Mouse (Mus musculus) limb, embryonic 15.5 days (tissue): ENCODE data around the gene Fam131b. TPM values are rescaled to one million over a fixed set of nuclear protein-coding genes. Genes with fewer than 3 reads are reported as not detected.

Experiments used
- ATAC-seq: fragments of 200-750 bp; cut with Nextera tagmentation; 2 replicates; pipeline ENCODE4 v1.8.0; 2017; ENCODE audit warnings: low read depth, moderate TSS enrichment; ENCODE audit not compliant: insufficient number of reproducible peaks, low FRiP score, low TSS enrichment
- H3K27ac ChIP-seq: fragments of 300-500 bp; sonication (generic); 2 replicates; pipeline ENCODE4 v1.5.1; 2015; ENCODE audit warnings: moderate library complexity, mild to moderate bottlenecking, inconsistent platforms
- H3K27me3 ChIP-seq: fragments of 300-500 bp; sonication (generic); 2 replicates; pipeline ENCODE4 v1.6.1; 2015; ENCODE audit warnings: inconsistent platforms
- H3K36me3 ChIP-seq: fragments of 300-500 bp; sonication (generic); 2 replicates; pipeline ENCODE4 v1.6.1; 2015; ENCODE audit warnings: inconsistent platforms
- H3K4me1 ChIP-seq: fragments of 300-500 bp; sonication (generic); 2 replicates; pipeline ENCODE4 v1.6.1; 2015; ENCODE audit warnings: inconsistent platforms
- H3K4me2 ChIP-seq: fragments of 300-500 bp; sonication (generic); 2 replicates; pipeline ENCODE4 v1.6.1; 2015; ENCODE audit warnings: mild to moderate bottlenecking, inconsistent platforms
- H3K4me3 ChIP-seq: fragments of 300-500 bp; sonication (generic); 2 replicates; pipeline ENCODE4 v1.5.1; 2015; ENCODE audit warnings: mild to moderate bottlenecking, inconsistent platforms
- H3K9ac ChIP-seq: fragments of 300-500 bp; sonication (generic); 2 replicates; pipeline ENCODE4 v1.6.1; 2015; ENCODE audit warnings: inconsistent platforms
- H3K9me3 ChIP-seq: fragments of 300-500 bp; sonication (generic); 2 replicates; pipeline ENCODE4 v1.6.1; 2016; ENCODE audit warnings: inconsistent platforms
- WGBS: fragments of 180-500 bp; shearing (Covaris S2); methylation state at CpG from one replicate; pipeline ENCODE4 v1.1.7; 2015; 5-methylcytosine and 5-hydroxymethylcytosine counted together
- polyA plus RNA-seq: library from polyadenylated mRNA; unstranded; fragments of >200 nt; fragmentation: Nextera tagmentation; extraction: Ambion mirVana; gene quantifications from 2 replicates; pipeline ENCODE4 v1.2.1, GENCODE M21; 2015

Gene Fam131b
- polyA plus RNA-seq, 1 experiment from 2014 or later = 0.19 TPM

DNA sequence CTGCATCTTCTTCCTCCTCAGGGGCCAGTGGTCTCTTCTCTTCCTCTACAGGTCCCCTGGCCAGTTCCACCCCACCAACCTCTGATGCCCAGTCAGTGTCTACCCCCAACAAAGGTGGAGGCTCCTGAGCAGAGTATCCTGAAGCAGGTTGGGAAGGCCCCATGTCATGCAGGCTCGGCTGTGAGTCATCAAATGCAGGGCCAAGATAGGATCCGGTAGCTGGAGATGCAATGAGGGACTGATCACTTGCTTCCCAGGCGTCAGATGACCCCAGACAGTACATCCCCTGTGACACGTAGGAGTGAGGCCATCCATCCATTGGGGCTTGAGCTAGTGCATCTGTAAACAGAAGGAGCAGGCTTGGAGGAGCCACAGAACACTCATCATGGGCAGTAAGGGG lies 6.2 kb downstream of the Fam131b start:
- Histone ChIP-seq H3K36me3 (no peaks in the 10 kb centered on the region), H3K9me3 (no peaks in the 10 kb centered on the region), H3K27ac (no peak overlapping the region), H3K4me2 (no peak overlapping the region), H3K4me1 (peaks cover 4% of the 10 kb centered on the region; the same call in 1 of the 2 replicates), H3K27me3 (peaks cover 20% of the 10 kb centered on the region), H3K9ac (no peak overlapping the region), H3K4me3 (no peak overlapping the region)
- WGBS = 79% methylated on average over 4 of the region's 4 CpGs
- no peak for ATAC-seq

DNA sequence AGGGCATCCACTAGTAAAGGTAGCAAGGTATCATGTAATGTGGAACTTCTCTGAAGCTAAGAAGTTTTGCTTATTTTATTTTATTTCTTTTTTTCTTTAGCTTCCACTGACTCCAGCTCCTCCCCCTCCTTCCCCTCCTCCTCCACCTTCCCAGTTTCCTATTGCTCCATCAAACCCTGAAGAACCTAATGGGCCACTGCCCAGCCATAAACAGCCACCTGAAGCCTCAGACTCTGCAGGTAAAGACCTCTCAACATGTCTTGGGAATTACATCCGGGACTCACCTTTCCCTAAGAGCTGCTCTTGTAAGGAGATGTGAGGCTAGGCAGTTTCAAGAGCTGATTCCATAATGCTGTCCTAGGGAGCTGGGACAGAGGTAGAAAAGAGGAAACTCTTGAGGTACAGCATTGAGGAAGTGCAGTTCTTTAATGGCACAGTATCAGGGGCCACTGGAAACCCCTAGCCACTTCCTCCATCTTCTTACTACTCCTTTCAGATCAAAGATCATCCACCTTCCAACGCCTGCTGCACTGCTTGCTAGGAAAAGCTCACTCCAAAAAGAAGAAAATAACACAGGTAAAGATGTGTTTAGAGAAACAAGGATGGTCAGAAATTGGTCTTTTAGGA lies 13.9 kb downstream of the Fam131b start:
- H3K9ac ChIP-seq = no peak overlapping the region
- no peaks in the 10 kb centered on the region for H3K36me3 ChIP-seq
- H3K27me3 ChIP-seq = no peaks in the 10 kb centered on the region
- H3K27ac ChIP-seq = no peak overlapping the region
- H3K4me1 ChIP-seq = no peaks in the 10 kb centered on the region
- no peak overlapping the region for H3K4me3 ChIP-seq
- H3K4me2 ChIP-seq = no peak overlapping the region
- no peak for ATAC-seq
- 79% methylated on average over 2 of the region's 2 CpGs for WGBS
- H3K9me3 ChIP-seq = no peaks in the 10 kb centered on the region

DNA sequence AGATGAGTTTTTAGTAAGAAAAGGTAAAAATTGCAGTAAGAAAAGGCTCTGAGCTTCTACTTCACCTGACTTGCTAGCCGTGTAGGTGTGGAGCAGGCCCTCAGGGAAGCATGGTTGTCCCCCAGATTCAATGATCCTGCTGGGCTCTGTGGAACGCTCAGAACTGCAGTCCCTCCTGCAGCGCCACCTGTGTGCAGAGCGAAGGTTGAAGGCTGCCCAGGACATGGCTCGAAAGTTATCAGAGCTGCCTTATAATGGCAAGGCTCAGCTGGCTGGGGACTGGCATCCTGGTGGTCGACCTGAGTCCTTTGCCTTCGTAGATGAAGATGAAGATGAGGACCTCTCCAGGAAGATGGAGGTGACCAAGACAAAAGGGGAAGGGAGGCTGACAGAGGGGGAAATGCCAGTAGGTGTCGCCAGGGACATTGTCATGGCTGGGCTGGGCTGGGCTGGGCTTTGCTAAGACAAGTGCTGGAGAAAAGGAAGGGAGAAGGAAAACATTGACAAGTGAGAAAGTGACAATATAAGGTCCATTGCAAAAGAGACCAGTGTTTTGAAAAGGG lies 14.5 kb downstream of the Fam131b start:
- 47% methylated on average over 8 of the region's 8 CpGs for WGBS
- H3K4me2 ChIP-seq = no peak overlapping the region
- no peaks in the 10 kb centered on the region for H3K36me3 ChIP-seq

DNA sequence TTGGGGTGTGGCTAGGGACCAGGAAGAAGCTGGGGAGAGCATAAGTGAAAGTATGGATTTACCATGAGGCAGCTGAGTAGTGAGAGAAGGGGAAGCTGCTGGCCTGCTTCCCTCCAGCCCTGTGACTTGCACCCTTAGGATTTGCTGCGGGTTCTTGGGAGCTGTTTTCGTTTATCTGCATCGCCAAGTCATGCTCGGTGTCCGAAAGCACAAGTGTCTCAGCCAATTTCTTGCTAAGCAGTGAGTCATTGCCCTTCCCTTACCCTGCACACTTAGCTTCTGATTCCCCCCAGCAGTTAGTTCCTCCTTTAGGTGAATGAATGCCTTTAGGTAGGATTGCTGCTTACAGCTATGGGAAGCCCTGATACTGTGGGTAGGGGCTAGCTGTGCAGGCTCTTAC lies 25.1 kb downstream of the Fam131b start:
- no peak overlapping the region for H3K4me3 ChIP-seq
- no peaks in the 10 kb centered on the region for H3K4me1 ChIP-seq

More for the DNA sequence above, 14.5 kb downstream of the Fam131b start:
- no peak overlapping the region for H3K9ac ChIP-seq
- no peaks in the 10 kb centered on the region for H3K27me3 ChIP-seq
- no peak overlapping the region for H3K27ac ChIP-seq
- no peaks in the 10 kb centered on the region for H3K9me3 ChIP-seq
- no peak overlapping the region for H3K4me3 ChIP-seq
- no peak for ATAC-seq
- no peaks in the 10 kb centered on the region for H3K4me1 ChIP-seq

DNA sequence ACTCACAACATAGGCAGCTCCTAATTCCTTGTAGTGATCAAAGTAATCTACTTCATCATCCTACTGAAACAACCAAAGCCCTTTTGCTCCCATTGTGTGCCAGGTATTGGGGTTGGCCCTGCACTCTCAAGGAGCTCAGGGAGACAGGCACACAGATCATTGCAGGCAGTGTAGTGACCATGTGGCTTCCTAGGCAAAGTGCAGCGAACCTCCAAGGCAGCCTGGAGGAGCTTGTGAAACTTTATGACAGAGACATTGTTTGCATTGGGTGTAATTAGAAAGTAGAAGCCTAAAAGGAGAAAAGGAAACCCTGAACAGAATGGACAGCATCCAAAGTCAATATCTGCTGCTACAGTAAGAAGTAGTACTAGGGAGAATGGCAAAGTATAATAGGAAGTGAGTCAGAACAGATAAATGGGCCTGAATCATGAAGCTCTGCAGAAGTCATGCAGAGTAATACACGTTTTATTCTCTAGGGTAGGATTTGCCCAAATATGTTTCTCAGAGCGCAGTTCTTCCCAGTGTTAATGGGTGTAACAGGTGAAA lies 28.8 kb downstream of the Fam131b start:
- WGBS = 56% methylated on average over 3 of the region's 3 CpGs
- Histone ChIP-seq H3K36me3 (no peaks in the 10 kb centered on the region), H3K4me2 (no peak overlapping the region)

More for the DNA sequence above, 25.1 kb downstream of the Fam131b start:
- 80% methylated on average over 5 of the region's 5 CpGs for WGBS
- H3K36me3 ChIP-seq = no peaks in the 10 kb centered on the region
- no peaks in the 10 kb centered on the region for H3K9me3 ChIP-seq
- no peak overlapping the region for H3K4me2 ChIP-seq
- H3K27ac ChIP-seq = no peak overlapping the region
- H3K9ac ChIP-seq = no peak overlapping the region
- no peak for ATAC-seq
- no peaks in the 10 kb centered on the region for H3K27me3 ChIP-seq

DNA sequence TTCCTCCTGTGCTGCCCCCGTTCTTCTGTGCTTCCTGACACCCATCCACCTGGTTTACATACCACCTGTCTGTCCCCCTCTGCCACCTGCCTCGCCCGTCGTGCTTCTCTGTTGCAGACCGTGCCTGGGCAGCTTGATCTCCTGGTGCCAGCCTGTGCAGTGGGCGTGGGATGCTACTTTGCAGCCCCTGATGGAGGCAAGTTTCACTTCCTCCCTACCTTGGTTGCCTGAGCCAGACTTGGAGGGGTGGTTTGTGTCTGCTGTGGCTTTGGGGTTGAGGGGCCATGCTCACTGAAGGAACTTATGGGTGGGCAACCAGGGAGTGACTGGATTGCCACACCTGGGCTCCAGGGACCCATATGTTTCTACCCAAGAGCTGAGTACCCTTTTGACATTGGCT lies 31.1 kb downstream of the Fam131b start:
- H3K36me3 ChIP-seq = no peaks in the 10 kb centered on the region
- no peaks in the 10 kb centered on the region for H3K4me1 ChIP-seq
- H3K27ac ChIP-seq = no peak overlapping the region
- H3K4me3 ChIP-seq = no peak overlapping the region
- H3K27me3 ChIP-seq = no peaks in the 10 kb centered on the region
- 85% methylated on average over 6 of the region's 6 CpGs for WGBS
- H3K4me2 ChIP-seq = no peak overlapping the region
- H3K9me3 ChIP-seq = no peaks in the 10 kb centered on the region
- H3K9ac ChIP-seq = no peak overlapping the region
- ATAC-seq = no peak

More for the DNA sequence above, 28.8 kb downstream of the Fam131b start:
- Histone ChIP-seq H3K9me3 (no peaks in the 10 kb centered on the region), H3K27me3 (no peaks in the 10 kb centered on the region), H3K27ac (no peak overlapping the region), H3K4me3 (no peak overlapping the region), H3K4me1 (no peaks in the 10 kb centered on the region), H3K9ac (no peak overlapping the region)
- ATAC-seq = no peak

DNA sequence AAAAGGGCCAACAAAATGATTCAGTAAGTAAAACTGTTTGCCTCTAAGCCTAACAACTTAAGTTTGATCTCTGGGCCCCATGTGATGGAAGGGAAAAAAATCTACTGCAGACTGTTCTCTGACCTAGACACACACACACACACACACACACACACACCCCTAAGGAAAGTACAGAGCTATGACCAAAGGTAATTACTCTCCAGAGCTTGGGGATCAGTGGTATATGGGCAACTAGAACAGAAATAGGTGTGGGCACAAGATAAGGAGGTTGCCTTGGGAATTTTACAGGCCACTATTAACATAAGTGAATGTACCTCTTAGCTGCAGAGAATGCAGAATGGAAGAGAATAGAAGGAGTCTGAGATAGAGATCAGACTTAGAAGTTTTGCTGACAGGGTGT lies 36.9 kb downstream of the Fam131b start:
- H3K9me3 ChIP-seq = no peaks in the 10 kb centered on the region
- H3K27ac ChIP-seq = no peak overlapping the region
- no peak for ATAC-seq
- no peaks in the 10 kb centered on the region for H3K27me3 ChIP-seq
- H3K36me3 ChIP-seq = peaks cover 11% of the 10 kb centered on the region
- no peaks in the 10 kb centered on the region for H3K4me1 ChIP-seq
- H3K4me3 ChIP-seq = no peak overlapping the region
- no peak overlapping the region for H3K4me2 ChIP-seq
- no peak overlapping the region for H3K9ac ChIP-seq

DNA sequence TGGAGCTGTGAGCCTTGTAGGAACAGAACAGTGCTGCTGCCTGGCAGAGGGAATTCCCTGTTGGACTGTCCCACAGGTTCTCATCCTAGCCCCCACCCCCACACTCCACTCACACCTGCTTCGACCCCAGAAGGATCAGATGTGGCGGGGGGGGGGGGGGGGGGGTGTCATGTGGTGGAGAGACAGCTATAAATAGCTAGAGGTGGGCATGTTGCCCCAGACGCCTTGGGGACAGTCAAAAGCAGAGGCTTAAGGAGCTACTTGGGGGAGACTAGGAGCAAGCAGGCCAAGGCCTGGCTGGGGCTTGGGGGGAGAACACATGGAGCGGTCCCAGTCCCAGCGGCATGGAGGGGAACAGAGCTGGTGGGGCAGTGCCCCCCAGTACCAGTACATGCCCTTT lies 38.0 kb downstream of the Fam131b start, which contains the start of gene Clcn1:
Gene Clcn1, plus strand, starts transcription at position 238 of the 400 bp plus-strand sequence.
- no peak within 1 kb of the TSS for H3K4me2 ChIP-seq
- peak; percentile 49; the same call in 1 of the 2 replicates for ATAC-seq
- no peaks in the 10 kb centered on the region for H3K9me3 ChIP-seq
- H3K27me3 ChIP-seq = no peaks in the 10 kb centered on the region
- 57% methylated on average over 5 of the region's 5 CpGs for WGBS
- no peak within 1 kb of the TSS for H3K27ac ChIP-seq
- no peaks in the 10 kb centered on the region for H3K4me1 ChIP-seq
- peaks cover 22% of the 10 kb centered on the region for H3K36me3 ChIP-seq
- H3K4me3 ChIP-seq = no peak within 1 kb of the TSS
- no peak within 1 kb of the TSS for H3K9ac ChIP-seq

DNA sequence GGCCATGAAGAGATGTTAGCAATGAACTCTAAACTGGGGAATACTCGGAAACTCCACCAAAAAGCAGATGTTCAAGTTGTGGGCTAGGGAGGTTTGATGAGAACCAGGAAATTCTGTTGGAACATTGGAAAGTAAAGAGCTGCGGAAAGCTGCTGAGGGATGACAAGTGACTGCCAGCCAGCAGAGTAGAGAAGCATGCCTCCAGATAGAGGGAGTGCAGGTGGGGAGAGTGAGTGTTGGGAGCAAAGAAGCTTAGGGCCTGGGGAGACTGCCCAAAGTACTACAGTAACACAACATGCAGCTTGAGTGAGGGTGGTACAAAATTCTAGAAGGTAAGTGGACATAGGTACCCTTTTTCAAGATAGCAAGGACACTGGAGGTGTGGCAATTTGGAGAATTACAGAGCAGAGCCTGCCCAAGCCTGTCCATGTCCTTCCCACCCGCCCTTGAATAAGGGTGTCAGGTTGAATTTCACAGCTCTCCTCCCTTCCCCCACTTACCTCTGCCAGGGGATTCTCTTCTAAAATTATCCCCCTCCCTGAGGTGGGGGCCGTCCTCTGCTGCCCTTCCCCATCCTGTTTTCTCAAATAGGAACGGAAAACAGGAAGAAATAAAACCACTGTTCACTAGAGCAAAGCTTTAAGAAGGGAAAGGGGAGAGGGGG lies 41.4 kb downstream of the Fam131b start:
- ATAC-seq = no peak
- H3K9me3 ChIP-seq = no peaks in the 10 kb centered on the region
- H3K27ac ChIP-seq = no peak overlapping the region
- no peak overlapping the region for H3K4me2 ChIP-seq
- no peak overlapping the region for H3K4me3 ChIP-seq
- H3K36me3 ChIP-seq = peaks cover 53% of the 10 kb centered on the region
- H3K9ac ChIP-seq = no peak overlapping the region
- WGBS = 63% methylated on average over 5 of the region's 5 CpGs
- no peaks in the 10 kb centered on the region for H3K27me3 ChIP-seq
- no peaks in the 10 kb centered on the region for H3K4me1 ChIP-seq

DNA sequence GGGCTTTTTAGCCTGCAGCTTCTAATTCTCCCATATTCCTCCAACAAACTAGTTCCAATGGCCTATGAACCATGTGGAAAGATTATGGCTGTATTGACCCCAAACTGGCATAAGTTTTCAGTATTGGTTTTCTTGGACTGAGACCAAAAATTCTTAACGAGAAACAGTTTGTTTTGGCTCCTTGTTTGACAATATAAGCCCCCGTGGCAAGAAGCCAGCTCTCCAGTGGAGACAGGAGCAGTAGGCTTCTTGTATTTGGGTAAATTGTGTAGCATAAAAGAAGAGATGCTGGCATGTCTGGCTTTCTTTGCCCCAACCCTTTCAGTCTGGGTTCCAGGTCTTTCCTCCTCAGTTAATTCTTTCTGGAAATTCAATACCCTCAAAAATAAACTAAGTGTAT lies 48.3 kb downstream of the Fam131b start:
- H3K4me2 ChIP-seq = no peak overlapping the region
- no peaks in the 10 kb centered on the region for H3K9me3 ChIP-seq
- 31% methylated on average over 2 of the region's 2 CpGs for WGBS
- H3K9ac ChIP-seq = no peak overlapping the region
- no peaks in the 10 kb centered on the region for H3K4me1 ChIP-seq
- no peak overlapping the region for H3K4me3 ChIP-seq
- H3K27me3 ChIP-seq = no peaks in the 10 kb centered on the region
- peaks cover 83% of the 10 kb centered on the region for H3K36me3 ChIP-seq
- H3K27ac ChIP-seq = no peak overlapping the region
- ATAC-seq = no peak

DNA sequence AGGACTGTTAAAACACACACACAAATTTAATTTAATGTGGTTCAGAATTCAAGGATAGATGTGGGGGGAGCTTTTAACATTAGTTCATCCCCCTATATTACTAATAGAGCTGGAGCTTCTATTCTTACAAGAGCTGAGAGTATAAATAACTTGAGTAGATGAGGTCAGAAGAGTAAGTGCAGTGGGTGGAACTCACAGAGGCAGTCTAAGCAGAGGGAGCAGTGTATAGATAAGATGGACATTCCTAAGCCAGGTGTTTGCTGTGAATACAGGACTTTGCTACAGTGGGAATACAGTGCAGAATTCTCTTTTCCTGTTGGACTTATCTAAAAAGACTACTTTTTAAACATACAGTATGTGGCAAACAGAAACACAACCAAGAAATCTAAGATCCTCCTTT lies 53.6 kb downstream of the Fam131b start:
- H3K36me3 ChIP-seq = peaks cover 63% of the 10 kb centered on the region
- H3K4me1 ChIP-seq = peaks cover 2% of the 10 kb centered on the region; the same call in 1 of the 2 replicates
- no peak overlapping the region for H3K4me3 ChIP-seq
- no peak for ATAC-seq
- H3K27ac ChIP-seq = no peak overlapping the region
- no peak overlapping the region for H3K9ac ChIP-seq
- H3K4me2 ChIP-seq = no peak overlapping the region
- no peaks in the 10 kb centered on the region for H3K27me3 ChIP-seq
- H3K9me3 ChIP-seq = no peaks in the 10 kb centered on the region
